Mouse (Mus musculus) limb, embryonic 10.5 days (tissue): ENCODE data around the gene Fsd1. TPM values are rescaled to one million over a fixed set of nuclear protein-coding genes. Genes with fewer than 3 reads are reported as not detected.

Experiments used
- DNase-seq: peaks from one replicate; pipeline ENCODE4 v3.0.0-alpha.2; 2017; ENCODE audit warnings: low spot score
- H3K27ac ChIP-seq: fragments of 300-500 bp; sonication (generic); 2 replicates; pipeline ENCODE4 v1.5.1; 2016; ENCODE audit warnings: mild to moderate bottlenecking
- H3K27me3 ChIP-seq: fragments of 300-500 bp; sonication (generic); 2 replicates; pipeline ENCODE4 v1.6.1; 2016; ENCODE audit warnings: low read depth, mild to moderate bottlenecking; ENCODE audit not compliant: poor library complexity, severe bottlenecking
- H3K36me3 ChIP-seq: fragments of 300-500 bp; sonication (generic); 2 replicates; pipeline ENCODE4 v1.6.1; 2016; ENCODE audit warnings: mild to moderate bottlenecking, moderate library complexity
- H3K4me1 ChIP-seq: fragments of 300-500 bp; sonication (generic); 2 replicates; pipeline ENCODE4 v1.6.1; 2016
- H3K4me3 ChIP-seq: fragments of 300-500 bp; sonication (generic); 2 replicates; pipeline ENCODE4 v1.5.1; 2016; ENCODE audit warnings: mild to moderate bottlenecking, moderate library complexity
- H3K9me3 ChIP-seq: fragments of 300-500 bp; sonication (generic); replicated peaks from 2 replicates; pipeline ENCODE4 v1.6.1; 2016; ENCODE audit warnings: mild to moderate bottlenecking
- WGBS: fragments of 180-500 bp; shearing (Covaris S2); methylation state at CpG from one replicate; pipeline ENCODE4 v1.1.7; 2016; 5-methylcytosine and 5-hydroxymethylcytosine counted together
- polyA plus RNA-seq: library from polyadenylated mRNA; unstranded; fragments of >200 nt; fragmentation: Nextera tagmentation; extraction: Ambion mirVana; gene quantifications from 2 replicates; pipeline ENCODE4 v1.2.1, GENCODE M21; 2016

Fsd1 gene
- polyA plus RNA-seq, 1 experiment from 2014 or later = 56.6 TPM

- Histone ChIP-seq H3K27ac (peak overlapping the region; percentile 95; the same call in 1 of the 2 replicates), H3K4me1 (peaks cover 37% of the 10 kb centered on the region), H3K9me3 (no peaks in the 10 kb centered on the region), H3K4me3 (0 out of 2 replicates have a peak overlapping the region, but pooled peaks have one; percentile 88), H3K36me3 (peaks cover 18% of the 10 kb centered on the region), H3K27me3 (peaks cover 32% of the 10 kb centered on the region)
- 51% methylated on average over 10 of the region's 10 CpGs for WGBS
- no peak for DNase-seq
Observed at GRCm38 (mm10) chr17:56006956-56007355, 20.6 kb downstream of the Fsd1 start.

- peak overlapping the region; percentile 95 for H3K27ac ChIP-seq
- no peaks in the 10 kb centered on the region for H3K9me3 ChIP-seq
- peaks cover 25% of the 10 kb centered on the region for H3K36me3 ChIP-seq
- H3K4me1 ChIP-seq = peaks cover 37% of the 10 kb centered on the region
- peak overlapping the region; percentile 88 for H3K4me3 ChIP-seq
- peak; percentile 54 for DNase-seq
- 30% methylated on average over 14 of the region's 14 CpGs for whole genome bisulfite sequencing
- peaks cover 26% of the 10 kb centered on the region for H3K27me3 ChIP-seq
Observed at GRCm38 (mm10) chr17:56007444-56008355, 21.4 kb downstream of the Fsd1 start.

DNA sequence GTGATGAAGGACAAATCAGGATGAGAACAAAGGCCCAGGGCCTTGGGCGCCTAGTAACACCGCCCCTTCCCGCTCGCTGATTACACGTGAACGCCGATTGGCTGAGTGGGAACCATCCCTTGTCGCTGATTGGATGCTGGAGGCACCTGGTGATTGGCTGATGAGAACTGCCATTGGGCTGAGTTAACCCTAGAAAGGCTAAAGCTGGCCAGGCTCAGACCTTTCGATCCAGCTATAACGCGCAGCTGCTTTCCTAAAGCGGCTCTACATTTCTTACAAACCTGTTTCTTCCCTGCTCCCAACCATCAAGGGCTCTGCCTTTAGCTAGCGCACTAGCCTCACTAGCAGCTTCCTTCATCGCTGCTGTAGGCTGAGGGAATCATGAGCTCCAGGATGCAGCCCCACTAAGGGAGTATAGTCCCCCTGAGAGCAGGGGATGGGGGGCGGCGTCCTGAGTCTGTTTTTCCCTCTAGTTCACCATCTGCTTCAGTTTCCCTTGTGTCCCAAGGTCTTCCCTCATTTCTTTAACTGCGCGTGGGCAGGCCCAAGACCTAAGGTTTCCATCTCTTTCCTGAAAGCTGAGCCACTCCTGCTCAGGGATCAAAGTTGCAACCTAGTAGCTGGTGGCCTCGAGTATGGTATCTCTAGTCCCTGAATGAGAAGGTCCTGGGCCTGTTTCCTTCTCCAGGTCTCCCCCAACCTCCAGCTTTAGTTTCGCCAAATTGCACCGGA lies 22.2 kb downstream of the Fsd1 start:
- Histone ChIP-seq H3K9me3 (no peaks in the 10 kb centered on the region), H3K27me3 (peaks cover 18% of the 10 kb centered on the region), H3K4me3 (peak overlapping the region; percentile 88), H3K36me3 (peaks cover 32% of the 10 kb centered on the region), H3K4me1 (peaks cover 37% of the 10 kb centered on the region), H3K27ac (peak overlapping the region; percentile 95)
- under 1% methylated on average over 21 of the region's 21 CpGs for WGBS
- DNase-seq = peak; percentile 94

GRCm38 (mm10) chr17:56009088-56009961 lies 23.0 kb downstream of the Fsd1 start:
- Histone ChIP-seq H3K4me3 (peak overlapping the region; percentile 88), H3K36me3 (peaks cover 40% of the 10 kb centered on the region), H3K9me3 (no peaks in the 10 kb centered on the region), H3K4me1 (peaks cover 37% of the 10 kb centered on the region), H3K27me3 (peaks cover 12% of the 10 kb centered on the region), H3K27ac (peak overlapping the region; percentile 95)
- DNase-seq = peak; percentile 93
- WGBS = 1% methylated on average over 61 of the region's 62 CpGs

DNA sequence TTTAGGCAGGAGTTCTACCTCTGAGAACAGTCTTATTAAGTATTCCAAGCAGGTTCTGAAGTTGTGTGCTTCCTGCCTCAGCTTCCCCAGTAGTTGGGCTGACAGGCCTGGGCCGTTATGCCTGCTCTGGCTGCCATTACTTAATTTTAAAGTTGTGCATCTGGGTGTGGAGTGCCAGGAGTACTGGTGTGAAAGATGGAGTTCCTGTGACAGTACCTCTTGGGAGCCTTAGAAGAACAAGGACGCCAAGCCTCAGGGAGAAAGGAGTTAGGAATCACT lies 23.6 kb downstream of the Fsd1 start:
- Histone ChIP-seq H3K27me3 (peaks cover 7% of the 10 kb centered on the region; the same call in 1 of the 2 replicates), H3K27ac (peak overlapping the region; percentile 95), H3K36me3 (peaks cover 45% of the 10 kb centered on the region), H3K4me3 (peak overlapping the region; percentile 88), H3K4me1 (peaks cover 37% of the 10 kb centered on the region), H3K9me3 (no peaks in the 10 kb centered on the region)
- DNase-seq = no peak
- WGBS = 47% methylated on average over 2 of the region's 2 CpGs

- peak overlapping the region; percentile 95 for H3K27ac ChIP-seq
- 75% methylated on average over 14 of the region's 14 CpGs for WGBS
- DNase-seq = no peak
Observed at GRCm38 (mm10) chr17:56010255-56010654, 23.9 kb downstream of the Fsd1 start.

DNA sequence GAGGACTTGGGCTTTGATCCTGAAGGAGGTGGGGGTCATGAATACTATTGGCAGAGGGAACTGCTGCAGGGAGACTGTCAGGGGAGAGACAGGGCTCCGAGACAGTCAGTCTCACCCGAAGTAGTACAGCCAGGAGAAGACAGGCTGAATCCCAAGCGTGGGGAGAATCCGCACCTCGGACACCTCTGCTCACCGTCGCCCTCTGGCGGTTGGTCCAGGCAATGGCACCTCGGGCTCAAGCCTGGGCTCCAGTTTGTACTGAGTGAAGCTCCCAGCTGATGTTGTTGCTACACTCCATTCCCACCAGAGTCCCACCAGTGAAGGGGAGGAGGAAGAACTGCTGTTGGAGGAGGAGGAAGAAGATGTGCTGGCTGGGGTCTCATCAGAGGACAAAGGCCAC lies 24.4 kb downstream of the Fsd1 start:
- peak overlapping the region; percentile 88 for H3K4me3 ChIP-seq
- WGBS = 12% methylated on average over 9 of the region's 9 CpGs
- H3K36me3 ChIP-seq = peaks cover 52% of the 10 kb centered on the region
- no peak overlapping the region for H3K27ac ChIP-seq
- peak; percentile 92 for DNase-seq
- H3K4me1 ChIP-seq = peaks cover 32% of the 10 kb centered on the region
- no peaks in the 10 kb centered on the region for H3K27me3 ChIP-seq
- H3K9me3 ChIP-seq = no peaks in the 10 kb centered on the region

More at GRCm38 (mm10) chr17:56010255-56010654, 23.9 kb downstream of the Fsd1 start:
- Histone ChIP-seq H3K36me3 (peaks cover 48% of the 10 kb centered on the region), H3K4me3 (peak overlapping the region; percentile 88), H3K9me3 (no peaks in the 10 kb centered on the region), H3K27me3 (peaks cover 4% of the 10 kb centered on the region; the same call in 1 of the 2 replicates), H3K4me1 (peaks cover 35% of the 10 kb centered on the region)

DNA sequence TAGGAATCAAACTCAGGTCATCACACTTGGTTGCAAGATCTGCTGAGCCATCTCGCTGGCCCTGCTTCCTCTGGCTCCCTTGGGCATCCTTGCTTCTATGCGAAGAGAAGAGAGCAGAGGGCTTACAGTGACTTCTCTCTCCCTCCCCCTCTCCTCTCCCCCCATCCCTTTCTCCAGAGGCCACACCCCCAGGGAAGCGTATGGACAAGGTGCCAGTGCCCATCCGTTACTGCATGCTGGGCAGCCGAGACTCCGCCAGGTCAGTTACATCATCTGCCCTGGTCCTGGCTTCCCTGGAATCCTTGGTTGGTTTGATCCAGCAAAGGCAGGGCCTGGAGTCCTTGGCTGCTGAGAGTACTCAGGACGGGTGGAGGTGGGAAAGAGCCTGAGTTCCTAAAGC lies 25.1 kb downstream of the Fsd1 start:
- Histone ChIP-seq H3K9me3 (no peaks in the 10 kb centered on the region), H3K4me3 (no peak overlapping the region), H3K27me3 (no peaks in the 10 kb centered on the region), H3K4me1 (peaks cover 32% of the 10 kb centered on the region), H3K27ac (no peak overlapping the region), H3K36me3 (peaks cover 60% of the 10 kb centered on the region)
- WGBS = 88% methylated on average over 7 of the region's 7 CpGs
- no peak for DNase-seq

DNA sequence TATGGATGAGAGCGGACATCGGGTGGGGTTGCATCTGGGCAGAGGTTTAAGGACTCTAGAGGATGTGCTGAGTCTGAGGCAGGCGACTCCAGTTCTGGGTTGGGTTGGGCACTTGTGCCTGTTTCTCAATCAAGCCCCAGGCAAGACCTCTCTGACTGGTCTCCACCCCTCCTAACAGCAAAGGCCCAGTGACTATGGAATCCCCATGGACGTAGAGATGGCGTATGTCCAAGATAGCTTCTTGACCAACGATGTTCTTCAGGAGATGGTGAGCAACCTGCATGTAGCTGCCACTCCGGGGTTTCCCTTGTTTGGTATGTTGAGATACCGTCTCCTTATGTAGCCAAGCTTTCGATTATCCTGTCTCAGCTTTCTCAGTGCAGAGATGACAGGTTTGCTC lies 29.0 kb downstream of the Fsd1 start:
- no peaks in the 10 kb centered on the region for H3K27me3 ChIP-seq
- DNase-seq = no peak
- peaks cover 97% of the 10 kb centered on the region for H3K36me3 ChIP-seq
- no peaks in the 10 kb centered on the region for H3K9me3 ChIP-seq
- no peak overlapping the region for H3K4me3 ChIP-seq
- H3K4me1 ChIP-seq = peaks cover 10% of the 10 kb centered on the region
- WGBS = 94% methylated on average over 9 of the region's 9 CpGs
- no peak overlapping the region for H3K27ac ChIP-seq

DNA sequence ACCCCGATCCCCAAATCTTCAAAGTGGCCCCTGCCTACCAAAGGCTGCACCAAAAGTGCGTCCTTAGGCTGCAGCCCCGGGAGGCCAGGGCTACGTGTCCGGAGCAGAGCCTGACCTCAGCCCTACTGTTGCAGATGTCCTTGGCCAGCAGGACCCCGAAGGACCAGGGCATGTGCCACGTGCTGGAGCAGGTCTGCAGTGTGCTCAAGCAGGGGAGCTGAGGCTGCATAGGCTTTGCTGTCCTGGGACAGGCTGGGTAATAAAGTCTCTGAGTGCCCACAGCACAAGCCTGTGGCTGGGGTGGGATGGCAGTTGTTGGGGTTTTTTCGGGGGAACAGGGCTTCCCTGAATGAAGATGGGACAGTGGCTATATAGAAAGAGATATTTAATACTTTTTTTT lies 30.1 kb downstream of the Fsd1 start:
- 90% methylated on average over 8 of the region's 8 CpGs for WGBS
- no peak for DNase-seq
- H3K27ac ChIP-seq = no peak overlapping the region
- peaks cover 95% of the 10 kb centered on the region for H3K36me3 ChIP-seq
- H3K4me3 ChIP-seq = no peak overlapping the region
- H3K27me3 ChIP-seq = no peaks in the 10 kb centered on the region
- H3K4me1 ChIP-seq = peaks cover 4% of the 10 kb centered on the region; the same call in 1 of the 2 replicates
- no peaks in the 10 kb centered on the region for H3K9me3 ChIP-seq

DNA sequence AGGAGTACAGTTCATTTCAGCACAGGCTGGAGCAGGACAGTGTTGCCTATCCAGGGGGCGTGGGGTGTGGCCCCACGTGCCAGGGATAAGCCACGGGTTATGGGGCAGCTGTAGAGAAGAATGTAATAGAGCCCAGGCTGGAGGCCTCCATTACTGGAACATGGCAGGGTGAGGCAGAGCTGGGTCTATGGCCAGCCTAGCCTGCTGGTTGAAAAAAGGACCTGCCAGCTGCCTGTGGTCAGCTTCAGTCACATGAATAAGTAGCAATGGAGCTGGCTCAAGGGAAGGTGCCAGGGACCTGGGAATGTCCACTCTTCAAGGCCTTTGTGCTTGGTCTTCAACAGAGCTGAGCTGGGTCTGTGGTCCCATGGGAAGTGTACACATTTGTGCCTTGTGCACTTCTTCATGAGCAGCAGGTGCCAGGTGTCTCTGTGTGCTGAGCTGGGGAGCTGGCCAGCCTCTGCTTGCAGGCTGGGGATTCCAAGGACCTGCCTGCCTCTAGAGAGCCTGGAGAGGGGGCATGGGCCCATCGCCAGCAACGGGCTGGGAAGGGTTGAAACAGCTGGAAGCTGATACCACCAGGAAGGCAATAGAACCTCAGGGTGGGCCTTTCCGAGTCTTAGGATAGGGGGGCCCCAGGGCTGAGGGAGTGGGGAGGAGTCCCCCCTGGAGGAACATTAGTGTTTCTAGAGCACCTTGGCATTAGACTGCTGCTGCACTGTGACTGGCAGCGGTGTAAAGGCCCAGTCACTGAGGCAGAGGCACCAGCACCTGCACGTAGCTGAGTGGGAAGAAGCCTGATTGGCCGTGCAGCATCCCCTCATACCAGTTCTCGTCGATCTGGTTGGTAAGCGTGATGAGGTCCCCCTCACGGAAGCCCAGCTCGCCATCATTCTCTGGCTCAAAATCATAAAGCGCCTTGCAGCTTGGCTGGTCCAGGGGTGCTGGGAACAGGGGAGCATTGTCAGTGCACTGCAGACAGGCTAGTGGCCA lies 30.8 kb downstream of the Fsd1 start:
- peaks cover 91% of the 10 kb centered on the region for H3K36me3 ChIP-seq
- no peak overlapping the region for H3K27ac ChIP-seq
- 85% methylated on average over 15 of the region's 15 CpGs for WGBS
- no peaks in the 10 kb centered on the region for H3K9me3 ChIP-seq
- H3K27me3 ChIP-seq = no peaks in the 10 kb centered on the region
- no peak for DNase-seq
- no peak overlapping the region for H3K4me3 ChIP-seq
- peaks cover 4% of the 10 kb centered on the region; the same call in 1 of the 2 replicates for H3K4me1 ChIP-seq
